Mouse (Mus musculus): ENCODE results near the gene Fga. TPM values are rescaled to one million over a fixed set of nuclear protein-coding genes. Genes with fewer than 3 reads are reported as not detected.

Gene Fga
- total and polyA plus RNA-seq, 3 experiments, result not detected

GRCm38 (mm10) chr3:82995368-82995767 lies 30.5 kb upstream of the Fga start:
- no peak overlapping the region for H3K9ac ChIP-seq (ENCODE audit: low read depth, low read length)
- peak; percentile 30 to 53 for DNase-seq
- no peaks in the 10 kb centered on the region for H3K79me2 ChIP-seq (replicated peaks; ENCODE audit: control insufficient read depth, insufficient read depth, low read length)
- no peak overlapping the region for H3K4me3 ChIP-seq
- intact Hi-C loops (cut with DNase I), result no loop called here
- H3K4me1 ChIP-seq (ENCODE audit: control insufficient read depth, insufficient read depth, low read length), result no peaks in the 10 kb centered on the region
- no peaks in the 10 kb centered on the region for H3K27me3 ChIP-seq (ENCODE audit: control insufficient read depth, insufficient read depth, low read length)
- H3K36me3 ChIP-seq (ENCODE audit: control insufficient read depth, insufficient read depth, low read length), result no peaks in the 10 kb centered on the region
- TF ChIP-seq CTCF (IDR thresholded peaks at IDR 0.05), result peak; percentile 73
- no peak for TF ChIP-seq EP300 (IDR thresholded peaks at IDR 0.05; ENCODE audit: insufficient read depth, low read depth, low read length)
- 3% methylated on average over 24 of the region's 24 CpGs for WGBS
- no peak overlapping the region for H3K27ac ChIP-seq

- no peaks in the 10 kb centered on the region for H3K79me2 ChIP-seq (replicated peaks; ENCODE audit: control insufficient read depth, insufficient read depth, low read length)
- no peak for TF ChIP-seq CTCF (IDR thresholded peaks at IDR 0.05)
- no peak for TF ChIP-seq POLR2A (IDR thresholded peaks at IDR 0.05; ENCODE audit: insufficient read depth, low read depth, low read length)
- TF ChIP-seq EP300 (IDR thresholded peaks at IDR 0.05; ENCODE audit: insufficient read depth, low read depth, low read length), result no peak
- no peaks in the 10 kb centered on the region for H3K27me3 ChIP-seq (ENCODE audit: control insufficient read depth, insufficient read depth, low read length)
- H3K4me1 ChIP-seq (ENCODE audit: control insufficient read depth, insufficient read depth, low read length), result no peaks in the 10 kb centered on the region
- H3K4me3 ChIP-seq, result no peak overlapping the region
- 77% methylated on average over 3 of the region's 3 CpGs for WGBS
- no peaks in the 10 kb centered on the region for H3K36me3 ChIP-seq (ENCODE audit: control insufficient read depth, insufficient read depth, low read length)
- H3K27ac ChIP-seq, result no peak overlapping the region
- intact Hi-C loops (cut with DNase I), result no loop called here
- no peak for DNase-seq
- no peak overlapping the region for H3K9ac ChIP-seq (ENCODE audit: low read depth, low read length)
Observed at GRCm38 (mm10) chr3:82996656-82997055, 29.2 kb upstream of the Fga start.

- intact Hi-C loops (cut with DNase I), result loop anchor here (1.0 kb wide), 1 partner anchor 274 kb away; no protein-coding TSS in a partner anchor
- TF ChIP-seq POLR2A (IDR thresholded peaks at IDR 0.05; ENCODE audit: insufficient read depth, low read depth, low read length) (no peak), CTCF (IDR thresholded peaks at IDR 0.05) (peak; percentile 80)
- 29% methylated on average over 8 of the region's 8 CpGs for WGBS
- no peaks in the 10 kb centered on the region for H3K36me3 ChIP-seq (ENCODE audit: control insufficient read depth, insufficient read depth, low read length)
- DNase-seq, result no peak
- H3K4me3 ChIP-seq, result no peak overlapping the region
- H3K4me1 ChIP-seq (ENCODE audit: control insufficient read depth, insufficient read depth, low read length), result no peaks in the 10 kb centered on the region
- no peaks in the 10 kb centered on the region for H3K79me2 ChIP-seq (replicated peaks; ENCODE audit: control insufficient read depth, insufficient read depth, low read length)
- no peaks in the 10 kb centered on the region for H3K27me3 ChIP-seq (ENCODE audit: control insufficient read depth, insufficient read depth, low read length)
- no peak overlapping the region for H3K27ac ChIP-seq
- H3K9ac ChIP-seq (ENCODE audit: low read depth, low read length), result no peak overlapping the region
Observed at GRCm38 (mm10) chr3:82998772-82999463, 27.0 kb upstream of the Fga start.

- 83% methylated on average over 9 of the region's 9 CpGs for WGBS
- no peaks in the 10 kb centered on the region for H3K4me1 ChIP-seq (ENCODE audit: control insufficient read depth, insufficient read depth, low read length)
- H3K9ac ChIP-seq (ENCODE audit: low read depth, low read length), result no peak overlapping the region
- no peaks in the 10 kb centered on the region for H3K79me2 ChIP-seq (replicated peaks; ENCODE audit: control insufficient read depth, insufficient read depth, low read length)
- TF ChIP-seq POLR2A (IDR thresholded peaks at IDR 0.05; ENCODE audit: insufficient read depth, low read depth, low read length) (no peak), CTCF (IDR thresholded peaks at IDR 0.05) (no peak), EP300 (IDR thresholded peaks at IDR 0.05; ENCODE audit: insufficient read depth, low read depth, low read length) (no peak)
- H3K27me3 ChIP-seq (ENCODE audit: control insufficient read depth, insufficient read depth, low read length), result no peaks in the 10 kb centered on the region
- H3K4me3 ChIP-seq, result no peak overlapping the region
- H3K27ac ChIP-seq, result no peak overlapping the region
- intact Hi-C loops (cut with DNase I), result loop anchor here (1.0 kb wide), 1 partner anchor 273 kb away; no protein-coding TSS in a partner anchor
- no peaks in the 10 kb centered on the region for H3K36me3 ChIP-seq (ENCODE audit: control insufficient read depth, insufficient read depth, low read length)
- DNase-seq, result no peak
Observed at GRCm38 (mm10) chr3:82999995-83000394, 25.9 kb upstream of the Fga start.

GRCm38 (mm10) chr3:83002191-83002590 lies 23.7 kb upstream of the Fga start:
- no peak overlapping the region for H3K27ac ChIP-seq
- intact Hi-C loops (cut with DNase I), result loop anchor here (1.0 kb wide), 1 partner anchor 51 kb away; no protein-coding TSS in a partner anchor
- H3K9ac ChIP-seq (ENCODE audit: low read depth, low read length), result no peak overlapping the region
- H3K36me3 ChIP-seq (ENCODE audit: control insufficient read depth, insufficient read depth, low read length), result no peaks in the 10 kb centered on the region
- H3K4me3 ChIP-seq, result no peak overlapping the region
- DNase-seq, result no peak
- no peaks in the 10 kb centered on the region for H3K79me2 ChIP-seq (replicated peaks; ENCODE audit: control insufficient read depth, insufficient read depth, low read length)
- 0% methylated on average over 2 of the region's 2 CpGs for WGBS
- TF ChIP-seq CTCF (IDR thresholded peaks at IDR 0.05) (peak; percentile 95), POLR2A (IDR thresholded peaks at IDR 0.05; ENCODE audit: insufficient read depth, low read depth, low read length) (no peak)
- no peaks in the 10 kb centered on the region for H3K27me3 ChIP-seq (ENCODE audit: control insufficient read depth, insufficient read depth, low read length)
- H3K4me1 ChIP-seq (ENCODE audit: control insufficient read depth, insufficient read depth, low read length), result no peaks in the 10 kb centered on the region

GRCm38 (mm10) chr3:83003068-83003467 lies 22.8 kb upstream of the Fga start:
- no peaks in the 10 kb centered on the region for H3K79me2 ChIP-seq (replicated peaks; ENCODE audit: control insufficient read depth, insufficient read depth, low read length)
- H3K36me3 ChIP-seq (ENCODE audit: control insufficient read depth, insufficient read depth, low read length), result no peaks in the 10 kb centered on the region
- H3K27ac ChIP-seq, result no peak overlapping the region
- DNase-seq, result no peak
- H3K9ac ChIP-seq (ENCODE audit: low read depth, low read length), result no peak overlapping the region
- WGBS, result 93% methylated on average over 8 of the region's 8 CpGs
- TF ChIP-seq EP300 (IDR thresholded peaks at IDR 0.05; ENCODE audit: insufficient read depth, low read depth, low read length) (no peak), CTCF (IDR thresholded peaks at IDR 0.05) (no peak)
- H3K4me1 ChIP-seq (ENCODE audit: control insufficient read depth, insufficient read depth, low read length), result no peaks in the 10 kb centered on the region
- no peaks in the 10 kb centered on the region for H3K27me3 ChIP-seq (ENCODE audit: control insufficient read depth, insufficient read depth, low read length)
- intact Hi-C loops (cut with DNase I), result no loop called here
- H3K4me3 ChIP-seq, result no peak overlapping the region

All from heart, adult 2 months (tissue).